Mouse (Mus musculus): ENCODE results near the gene Rpl35.
"Not testable (repeated sequence)": the region's sequence is repeated elsewhere in the genome, so short reads cannot be mapped to it uniquely, and the experiment has no call there.

Gene Rpl35

DNA sequence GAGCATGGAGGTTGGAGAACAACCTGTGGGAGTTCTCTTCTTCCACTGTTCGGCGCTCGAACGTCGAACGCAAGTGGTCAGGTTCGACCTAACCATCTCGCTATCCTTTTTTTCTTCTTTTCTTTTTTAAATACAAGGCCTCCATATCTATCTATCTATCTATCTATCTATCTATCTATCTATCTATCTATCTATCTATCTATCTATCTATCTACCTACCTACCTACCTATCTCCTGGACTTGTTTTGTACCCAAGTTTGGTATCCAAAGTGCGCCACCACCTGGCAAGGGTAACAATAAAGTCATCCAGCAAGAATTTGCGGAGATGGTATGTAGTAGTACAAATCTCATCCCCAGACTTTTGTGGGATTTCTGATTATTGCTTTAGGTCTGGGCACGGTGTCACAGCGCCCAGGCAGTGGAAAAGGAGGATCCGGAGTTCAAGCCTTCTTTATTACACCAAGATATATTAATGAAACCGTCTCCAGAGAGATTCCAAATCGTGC is at the start of gene Rpl35:
Gene Rpl35, minus strand, starts transcription at position 51 of the 506 bp plus-strand sequence.
- DNase-seq (ENCODE audit: low spot score in 2 of 2): no peak

DNA sequence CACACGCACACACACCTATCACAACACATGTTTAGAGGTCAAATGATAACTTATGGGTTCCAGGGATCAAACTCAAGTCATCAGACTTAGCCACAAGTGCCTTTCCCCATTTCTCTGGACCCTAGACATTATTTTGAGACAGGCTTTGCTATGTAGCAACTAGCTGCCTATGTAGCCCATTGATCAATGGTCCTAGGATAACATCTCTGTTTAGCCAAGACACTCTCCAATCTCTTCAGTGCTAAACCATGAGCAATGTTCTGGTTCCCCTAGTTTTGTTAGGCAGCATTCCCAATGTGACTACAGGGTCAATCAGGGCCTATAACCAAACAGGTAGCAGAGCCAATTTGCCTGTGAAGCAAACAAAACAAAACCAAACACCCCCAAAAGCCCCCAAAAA is 43.1 kb upstream of the Rpl35 start:
- DNase-seq (ENCODE audit: low spot score in 2 of 2): no peak

DNA sequence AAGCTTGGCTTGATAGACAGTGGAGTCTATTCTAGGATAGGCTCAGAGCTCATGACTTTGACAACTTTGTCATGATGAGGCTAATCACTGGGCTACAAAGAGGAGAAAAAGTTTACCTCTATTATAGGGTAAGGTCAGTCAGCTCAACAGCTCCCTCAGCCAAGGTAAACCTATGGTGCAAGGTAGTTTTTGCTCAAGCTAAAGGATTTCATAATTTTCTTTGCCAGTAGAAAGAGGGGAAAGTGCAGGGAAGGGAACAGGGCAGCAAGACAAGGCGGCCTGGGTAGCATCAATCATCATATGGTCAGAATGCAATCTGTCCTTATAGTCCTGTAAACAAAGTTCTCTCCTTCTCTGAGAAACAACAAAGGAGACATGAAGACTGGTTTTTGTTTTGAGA is 34.8 kb upstream of the Rpl35 start:
- DNase-seq (ENCODE audit: low spot score in 2 of 2): no peak

DNA sequence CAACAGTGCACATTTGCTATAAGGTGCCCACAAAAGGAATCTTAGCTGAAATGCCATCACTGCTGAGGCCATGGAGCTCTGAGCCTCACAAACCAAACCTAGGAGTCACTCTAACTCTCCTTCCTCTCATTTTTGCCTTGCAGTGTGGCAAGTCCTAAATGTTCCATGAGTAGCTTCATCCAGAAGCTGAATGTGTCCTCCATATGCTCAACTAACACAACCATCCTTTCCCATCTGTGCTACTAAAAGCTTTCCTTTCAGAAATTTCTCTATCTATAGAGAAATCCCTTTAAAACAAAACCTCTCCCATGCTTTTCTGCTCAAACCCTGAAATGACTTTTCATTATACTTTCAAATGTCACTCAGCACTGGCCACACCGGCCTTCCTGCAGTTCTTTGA is 26.2 kb upstream of the Rpl35 start:
- no peak for DNase-seq (ENCODE audit: low spot score in 2 of 2)

DNA sequence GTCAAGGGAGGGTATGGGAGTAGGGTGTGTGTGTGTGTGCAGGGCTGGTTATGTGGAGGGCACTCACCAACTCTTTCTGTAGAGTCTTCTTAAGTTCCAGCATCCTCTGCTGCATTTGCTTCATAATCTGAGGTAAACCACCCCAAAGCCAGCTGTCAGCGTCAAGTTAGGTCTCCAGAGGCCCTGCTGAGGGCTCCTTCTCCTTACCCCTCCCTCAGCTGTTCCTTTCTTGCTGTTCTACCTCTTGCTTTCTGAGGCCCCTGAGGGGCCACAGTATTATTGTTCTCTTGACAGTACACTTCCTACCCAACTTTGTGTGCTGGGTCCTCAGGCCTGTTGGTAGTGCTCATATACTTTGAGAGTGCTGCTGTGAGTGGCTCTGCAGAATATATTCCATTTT is 14.6 kb upstream of the Rpl35 start:
- no peak for DNase-seq (ENCODE audit: low spot score in 2 of 2)

DNA sequence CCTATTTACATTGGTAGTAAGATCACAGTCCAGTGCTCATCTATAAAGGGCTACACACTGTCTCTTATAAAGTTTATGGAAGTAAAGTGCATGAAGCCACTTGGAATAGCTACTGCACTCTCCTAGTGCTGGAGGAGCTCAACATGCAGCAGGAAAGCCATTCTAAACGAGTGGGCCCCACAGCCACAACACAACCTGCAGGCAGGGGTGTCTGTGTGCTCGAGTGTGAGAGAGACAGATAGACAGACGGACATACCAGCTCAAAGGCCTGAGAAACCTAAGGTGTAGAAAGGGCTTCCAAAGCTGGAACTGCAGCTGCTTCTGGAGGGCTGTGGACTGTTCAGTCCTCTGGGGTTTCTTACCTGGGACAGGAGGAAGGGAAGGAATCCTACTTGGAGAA is 11.2 kb upstream of the Rpl35 start:
- DNase-seq (ENCODE audit: low spot score in 2 of 2): no peak

DNA sequence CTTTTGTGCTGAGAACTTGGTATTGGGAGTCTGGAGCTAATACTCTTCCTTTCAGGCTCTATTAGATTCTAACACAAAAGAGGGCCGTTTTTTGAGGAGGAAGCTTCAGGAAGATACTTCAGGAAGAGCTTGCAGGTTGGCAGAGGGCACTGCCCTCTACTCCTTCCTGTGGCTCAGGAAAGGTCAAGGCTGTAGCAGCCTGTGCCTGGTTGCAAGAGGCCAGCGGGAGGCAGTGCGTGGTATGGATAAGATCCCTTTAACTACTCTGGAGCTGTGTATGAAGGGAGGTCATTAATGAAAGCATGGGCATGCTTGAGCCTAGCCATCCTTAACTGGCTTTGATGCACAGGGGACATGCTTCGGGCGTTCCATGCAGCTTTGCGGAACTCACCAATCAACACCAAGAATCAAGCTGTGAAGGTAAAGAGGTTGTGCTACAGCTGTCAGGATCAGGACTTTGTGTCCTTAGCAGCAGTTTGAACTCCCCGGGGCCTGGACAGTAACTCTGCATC is 7.4 kb upstream of the Rpl35 start:
- DNase-seq (ENCODE audit: low spot score in 2 of 2): no peak

DNA sequence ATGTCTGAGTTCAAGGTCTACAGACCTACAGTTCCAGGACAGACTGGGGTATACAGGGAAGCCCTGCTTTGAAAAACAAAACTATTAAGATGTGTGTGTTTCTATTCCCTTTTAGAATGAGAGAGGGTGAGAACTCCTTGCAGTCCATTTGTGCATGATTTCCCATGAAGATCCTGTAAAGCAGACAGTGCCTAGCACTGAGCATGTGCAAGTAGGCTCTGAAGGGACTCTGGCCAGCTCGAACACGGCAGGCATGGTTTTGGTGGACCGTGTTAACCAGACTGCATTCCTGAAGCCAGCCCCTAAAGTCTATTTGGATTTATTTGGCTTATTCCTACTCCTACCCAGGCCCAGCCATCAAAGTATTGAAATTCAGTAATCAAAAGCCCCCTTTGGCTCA is 6.5 kb upstream of the Rpl35 start:
- no peak for DNase-seq (ENCODE audit: low spot score in 2 of 2)

DNA sequence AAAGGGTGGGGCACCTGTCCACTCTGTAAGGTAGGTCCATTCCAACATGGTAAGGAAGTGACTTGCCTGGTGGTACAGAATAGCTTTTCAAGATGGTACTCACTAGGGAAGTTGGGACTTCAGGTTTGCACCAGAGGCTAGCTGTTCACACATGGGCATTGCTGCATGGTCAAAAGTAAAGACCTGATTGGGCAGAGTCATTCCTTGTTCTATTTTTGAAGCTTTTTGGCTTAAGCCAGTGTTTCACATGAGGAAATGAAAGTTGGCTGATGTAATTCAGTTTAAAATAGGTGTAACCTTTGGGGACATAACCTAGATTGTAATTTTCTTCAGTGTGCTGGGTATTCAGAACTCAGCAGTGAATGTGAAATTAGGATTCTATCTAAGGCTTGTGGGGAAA is 5.8 kb upstream of the Rpl35 start:
- DNase-seq (ENCODE audit: low spot score in 2 of 2): no peak

DNA sequence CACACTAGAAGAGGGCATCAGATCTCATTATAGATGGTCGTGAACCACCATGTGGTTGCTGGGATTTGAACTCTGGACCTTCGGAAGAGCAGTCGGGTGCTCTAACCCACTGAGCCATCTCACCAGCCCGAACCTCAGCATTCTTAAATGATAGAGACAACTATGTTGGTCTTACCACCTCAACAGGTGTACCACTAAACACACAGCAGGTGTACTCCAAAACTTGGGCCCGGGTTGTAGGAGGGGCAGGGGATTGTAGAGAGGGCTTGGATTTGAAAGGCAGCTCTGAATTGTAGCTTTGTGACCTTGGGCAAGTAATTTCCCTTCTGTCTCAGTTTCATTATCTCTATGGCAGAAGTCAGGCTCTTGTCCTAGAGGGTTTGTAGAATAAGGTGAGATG is 4.7 kb upstream of the Rpl35 start:
- DNase-seq (ENCODE audit: low spot score in 2 of 2): not testable (repeated sequence)

DNA sequence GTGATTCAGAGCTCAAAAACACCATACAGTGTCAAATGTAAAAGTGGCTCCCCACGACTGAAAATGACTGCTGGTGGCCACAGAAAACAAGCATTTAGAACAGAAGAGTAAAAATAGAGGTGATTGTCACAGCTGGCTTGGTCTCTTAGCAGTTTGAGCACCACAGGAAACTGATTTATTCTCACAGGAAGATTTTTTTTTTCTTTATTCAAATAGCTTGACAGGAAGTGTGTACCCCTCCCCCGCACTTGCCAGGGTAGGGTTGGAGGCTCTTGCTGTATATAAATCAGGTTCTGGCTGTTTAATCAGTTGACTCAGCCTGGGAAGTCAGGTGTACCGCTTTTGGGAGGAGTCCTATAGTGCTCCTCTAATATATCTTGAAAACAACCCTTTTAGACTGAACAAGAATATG is 3.5 kb upstream of the Rpl35 start:
- DNase-seq (ENCODE audit: low spot score in 2 of 2): no peak

DNA sequence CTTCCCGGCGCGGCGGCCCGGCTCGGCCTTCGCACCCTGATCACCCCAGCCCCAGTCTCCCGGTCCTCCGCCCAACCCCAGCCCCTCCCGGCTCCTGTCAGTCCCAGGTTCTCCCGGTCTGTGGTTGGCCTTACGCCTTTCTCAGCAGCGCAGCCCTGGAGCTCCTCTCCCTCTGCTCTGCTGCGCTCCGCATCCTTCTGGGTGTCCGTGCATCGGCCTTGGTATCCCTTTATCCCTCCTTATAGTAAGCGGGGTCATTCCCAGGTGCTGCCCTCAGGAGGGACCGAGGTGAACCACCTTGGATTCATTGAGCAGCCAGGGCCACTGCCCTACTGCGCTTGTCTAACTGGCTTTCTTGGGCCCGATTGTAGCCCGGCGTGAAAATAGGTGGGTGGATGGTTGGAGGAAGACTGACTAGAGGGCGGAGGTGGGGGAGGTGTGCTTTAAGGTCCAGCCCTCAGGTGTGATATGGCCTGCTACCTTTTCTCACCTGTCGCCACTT is 3.0 kb upstream of the Rpl35 start:
- DNase-seq (ENCODE audit: low spot score in 2 of 2): no peak

DNA sequence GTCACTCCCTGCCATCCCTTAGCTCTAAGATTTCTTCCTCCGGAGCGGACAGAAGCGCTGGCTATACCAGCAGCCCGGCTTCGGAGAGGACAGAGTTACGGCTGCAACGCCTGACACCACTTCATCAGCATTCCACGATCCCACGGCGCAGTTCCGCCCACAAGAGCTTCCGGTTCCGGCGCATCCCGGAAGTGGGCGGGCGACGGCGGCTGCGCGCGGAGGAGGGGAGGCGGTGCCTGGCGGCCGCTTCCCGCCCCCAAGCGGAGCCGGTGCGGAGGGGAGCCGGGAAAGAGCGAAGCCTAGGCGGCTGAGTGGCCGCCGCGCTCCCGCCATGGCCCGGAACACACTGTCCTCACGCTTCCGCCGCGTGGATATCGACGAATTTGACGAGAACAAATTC is 2.4 kb upstream of the Rpl35 start:
- DNase-seq (ENCODE audit: low spot score in 2 of 2): peak; percentile 86 to 91

DNA sequence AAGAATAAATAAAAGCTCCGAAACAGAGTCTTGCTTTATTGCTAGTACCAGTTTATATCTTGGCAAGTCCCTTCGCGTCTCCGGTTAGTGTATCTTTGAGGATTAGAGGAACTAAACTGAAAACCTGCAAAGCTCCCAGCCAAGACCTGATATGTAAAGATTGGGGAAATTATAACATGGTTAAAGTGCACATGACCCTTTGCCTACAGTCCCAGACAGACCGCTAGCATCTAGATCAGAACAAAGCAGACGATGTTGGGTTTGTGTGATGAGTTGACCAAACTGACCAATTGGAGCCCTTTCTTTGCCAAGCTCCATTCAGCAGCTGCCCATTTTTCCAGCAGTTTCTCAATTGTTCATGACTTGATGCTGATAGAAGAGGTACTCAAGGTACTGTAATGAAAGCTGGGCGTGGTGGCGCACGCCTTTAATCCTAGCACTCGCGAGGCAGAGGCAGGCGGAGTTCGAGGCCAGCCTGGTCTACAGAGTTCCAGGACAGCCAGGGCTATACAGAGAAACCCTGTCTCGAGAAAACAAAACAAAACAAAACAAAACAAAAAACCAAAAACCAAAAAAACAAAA is 816 bp upstream of the Rpl35 start:
- DNase-seq (ENCODE audit: low spot score in 2 of 2): no peak

DNA sequence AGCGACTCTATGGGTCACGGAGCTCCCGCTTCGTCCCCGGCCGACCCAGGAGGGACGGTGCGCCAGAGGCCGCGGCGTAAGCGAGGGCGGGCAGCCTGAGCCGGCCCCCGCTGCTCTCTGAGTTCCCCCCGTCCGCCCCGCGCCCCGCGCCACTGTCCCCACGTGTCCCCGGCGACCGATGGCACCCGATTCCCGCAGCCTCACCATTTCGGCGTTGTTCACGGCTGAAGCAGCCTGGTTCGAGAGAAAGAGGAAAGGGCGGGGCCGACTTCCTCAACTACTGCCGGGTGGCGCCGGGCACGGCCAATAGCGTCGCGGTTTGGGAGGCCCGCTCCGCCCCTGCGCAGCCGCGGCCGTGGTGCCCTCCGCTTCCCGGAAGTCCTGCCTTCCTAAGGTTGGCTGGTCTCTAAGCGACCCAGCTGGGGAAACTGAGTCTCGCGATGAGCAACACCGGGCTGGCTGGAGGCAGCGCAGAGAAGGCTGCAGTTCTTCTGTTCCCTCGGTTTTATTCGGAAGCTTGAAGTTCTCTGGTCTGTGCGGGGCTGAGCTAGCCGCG is 466 bp downstream of the Rpl35 start, which contains the start of gene Arpc5l:
Gene Arpc5l, plus strand, starts transcription at position 469 of the 556 bp plus-strand sequence.
- DNase-seq (ENCODE audit: low spot score in 2 of 2): peak; percentile 84 to 91

DNA sequence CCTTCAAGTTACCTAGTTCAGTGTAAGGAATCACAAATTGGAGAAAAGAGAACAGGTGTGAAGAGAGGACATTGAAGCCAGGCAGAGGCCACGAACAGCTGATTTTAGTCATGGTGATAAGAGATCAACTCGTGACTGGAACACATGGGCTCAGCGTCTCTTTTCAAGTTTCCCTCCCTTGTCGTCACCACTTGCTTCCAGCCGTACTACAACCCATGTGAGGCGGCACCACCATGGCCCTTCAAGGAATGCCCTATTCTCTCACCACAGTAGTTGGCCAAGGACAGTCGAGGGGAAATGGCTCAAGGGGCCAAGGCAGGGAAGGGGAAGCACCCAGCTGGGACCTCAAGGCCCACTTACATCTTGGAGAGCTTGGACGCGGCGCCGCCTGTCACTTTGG is 1.1 kb downstream of the Rpl35 start:
- no peak for DNase-seq (ENCODE audit: low spot score in 2 of 2)

DNA sequence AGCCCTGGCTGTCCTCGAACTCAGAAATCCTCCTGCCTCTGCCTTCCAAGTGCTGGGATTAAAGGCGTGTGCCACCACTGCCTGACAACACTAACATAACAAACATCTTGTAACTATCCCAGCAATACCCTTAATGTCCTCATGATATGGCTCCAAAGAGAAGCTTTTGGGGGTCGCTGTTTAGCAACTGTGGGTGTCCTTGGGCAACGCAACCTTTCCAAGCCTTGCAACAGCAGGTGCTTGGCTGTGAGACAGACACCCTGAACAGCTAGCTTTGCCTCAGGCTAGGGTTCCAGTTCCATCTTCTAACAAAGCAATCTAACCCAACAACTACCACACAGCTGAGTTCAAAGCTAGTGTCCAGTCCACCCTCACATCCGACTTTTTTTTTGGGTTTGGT is 1.9 kb downstream of the Rpl35 start:
- no peak for DNase-seq (ENCODE audit: low spot score in 2 of 2)

DNA sequence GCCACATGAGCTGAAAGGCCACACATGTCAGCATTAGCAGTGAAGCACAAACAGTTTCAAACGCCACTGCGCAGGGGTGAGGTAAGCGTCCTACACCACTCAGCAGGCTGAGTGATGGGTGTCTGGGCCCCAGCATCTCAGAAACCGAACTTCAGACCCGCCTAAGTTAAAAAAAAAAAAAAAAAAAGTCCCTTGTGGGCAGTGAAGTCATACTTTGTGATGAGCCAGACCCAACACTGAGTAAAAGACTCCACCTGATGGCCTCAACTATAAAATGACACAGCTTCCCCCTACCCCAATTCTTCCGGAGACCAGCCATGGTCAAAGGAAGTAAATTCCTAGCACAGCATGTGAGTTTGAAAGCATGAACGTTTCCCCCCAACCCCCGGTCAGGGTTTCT is 2.3 kb downstream of the Rpl35 start:
- DNase-seq (ENCODE audit: low spot score in 2 of 2): no peak

DNA sequence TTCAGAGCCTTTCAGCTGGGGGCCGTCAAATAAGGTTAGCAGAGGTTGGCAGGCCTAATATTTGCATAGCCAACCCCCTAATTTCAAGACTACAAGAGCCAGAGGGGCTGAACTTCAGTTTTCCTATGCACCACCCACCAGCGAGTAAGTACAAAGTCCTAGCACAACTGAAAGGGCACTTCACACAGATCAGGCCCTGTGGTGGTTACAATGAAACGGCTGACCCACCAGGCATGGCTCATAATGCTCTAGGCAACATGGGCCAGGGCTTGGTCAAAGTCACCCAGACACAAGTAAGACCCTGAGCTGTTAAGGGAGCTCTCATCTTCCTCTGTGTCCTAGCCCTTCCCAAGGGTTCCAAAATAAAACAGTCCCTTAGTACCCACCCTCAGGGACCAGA is 3.6 kb downstream of the Rpl35 start:
- no peak for DNase-seq (ENCODE audit: low spot score in 2 of 2)

DNA sequence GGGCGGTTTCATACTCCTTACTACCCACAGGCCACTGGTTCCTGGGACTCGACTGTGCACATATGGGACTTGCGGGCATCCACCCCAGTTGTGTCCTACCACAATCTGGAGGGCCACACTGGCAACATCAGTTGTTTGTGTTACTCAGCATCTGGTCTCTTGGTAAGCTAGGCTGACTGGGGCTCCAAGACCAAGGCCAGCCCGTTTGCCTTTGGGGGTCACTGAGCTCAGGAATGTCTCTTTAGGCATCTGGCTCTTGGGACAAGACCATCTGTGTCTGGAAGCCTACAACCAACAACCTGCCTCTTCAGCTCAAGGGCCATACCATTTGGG is 4.9 kb downstream of the Rpl35 start:
- DNase-seq (ENCODE audit: low spot score in 2 of 2): no peak

DNA sequence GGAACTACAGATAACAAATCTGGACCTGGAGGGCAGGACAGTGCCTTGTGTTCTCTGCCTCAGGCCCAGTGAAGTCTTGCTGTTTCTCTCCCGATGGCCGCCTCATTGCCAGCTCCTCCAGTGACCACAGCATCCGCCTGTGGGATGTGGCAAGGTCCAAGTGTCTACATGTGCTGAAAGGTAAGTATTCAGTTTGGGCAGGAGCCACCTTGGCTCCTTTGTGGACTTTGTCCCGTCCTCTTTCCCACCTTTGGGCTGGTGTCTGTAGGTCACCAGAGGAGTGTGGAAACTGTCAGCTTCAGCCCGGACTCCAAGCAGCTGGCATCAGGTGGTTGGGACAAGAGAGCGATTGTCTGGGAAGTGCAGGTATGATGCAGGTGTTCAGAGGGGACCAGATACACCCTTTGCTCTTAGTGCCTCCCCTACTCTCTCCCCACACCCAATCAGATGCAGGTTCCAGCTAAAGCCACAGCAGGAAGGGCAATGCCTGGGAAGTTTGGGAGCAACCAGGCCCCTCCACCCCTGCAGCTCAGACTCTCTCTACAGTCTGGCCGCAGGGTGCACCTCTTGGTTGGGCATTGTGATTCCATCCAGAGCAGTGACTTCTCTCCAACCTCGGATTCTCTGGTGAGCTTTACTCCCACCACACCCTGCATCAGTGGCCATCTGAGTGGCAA is 5.4 kb downstream of the Rpl35 start:
- no peak for DNase-seq (ENCODE audit: low spot score in 2 of 2)

DNA sequence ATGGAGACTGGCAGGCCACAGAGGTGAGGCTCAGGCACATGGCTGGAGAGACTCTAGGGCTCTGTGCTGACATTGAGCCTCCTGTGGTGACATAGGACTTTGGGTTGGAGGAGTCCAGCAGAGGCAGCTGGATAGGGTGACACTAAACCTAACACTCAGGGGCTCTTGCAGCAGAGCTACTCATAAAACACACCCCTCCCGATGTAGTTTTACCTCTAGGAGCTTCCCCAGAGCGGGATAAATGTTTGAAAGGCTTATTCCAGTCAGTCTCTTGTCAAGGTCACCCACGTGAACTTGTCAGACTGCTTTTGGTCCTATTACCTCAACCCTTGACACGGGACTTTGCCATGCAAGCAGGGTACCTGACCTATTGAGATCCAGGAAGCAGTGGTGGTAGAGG is 6.0 kb downstream of the Rpl35 start:
- DNase-seq (ENCODE audit: low spot score in 2 of 2): no peak
